ENCODE assay signal across 9 mouse cellular contexts in the genomic region with DNA sequence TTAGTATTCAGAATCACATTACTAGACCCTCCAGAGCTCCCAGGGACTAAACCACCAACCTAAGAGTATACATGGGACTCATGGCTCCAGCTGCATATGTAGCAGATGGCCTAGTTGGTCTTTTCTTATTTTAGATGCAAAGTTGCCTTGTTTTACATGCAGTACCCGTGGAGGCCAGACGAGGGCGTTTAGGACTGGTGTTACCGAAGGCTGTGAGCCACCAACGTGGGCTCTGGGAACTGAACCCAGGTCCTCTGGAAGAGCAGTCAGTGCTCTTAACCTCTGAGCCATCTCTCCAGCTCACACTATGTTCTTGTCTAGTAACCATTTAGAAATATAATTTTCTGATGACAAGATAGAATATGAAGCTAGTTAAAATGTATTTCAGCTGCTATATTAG.
DNase-seq lines count a peak whose midpoint lies in the region; ATAC-seq and TF ChIP-seq lines count a peak whose summit lies in the region.
"Had no signal": no experiment of that assay in that cellular context is flagged by ENCODE, and none has a peak within 500 bp of the region (broad histone marks: within the 10 kb centered on the region; RNA-seq: fewer than 3 reads in every experiment).

No protein-coding gene starts in this region.

- no peak overlapping the region for H3K9ac ChIP-seq in liver, embryonic 11.5 days (ENCODE audit: low read depth, low read length)
- no peak overlapping the region for H3K9ac ChIP-seq in forebrain, embryonic 16.5 days (replicated peaks; ENCODE audit: low read depth, low read length)

- TF ChIP-seq POLR2A in brain, embryonic 14.5 days (IDR thresholded peaks at IDR 0.05; ENCODE audit: borderline replicate concordance, extremely low read depth, insufficient read depth, insufficient read length, poor library complexity, severe bottlenecking), result no peak
- no peak for TF ChIP-seq POLR2A in small intestine, adult 2 months (IDR thresholded peaks at IDR 0.05; ENCODE audit: low read depth, low read length)

- no peaks in the 10 kb centered on the region for H3K27me3 ChIP-seq in liver, embryonic 11.5 days (replicated peaks; ENCODE audit: control insufficient read depth, insufficient read depth, low read length)
- H3K27me3 ChIP-seq in small intestine, adult 2 months (ENCODE audit: control insufficient read depth, insufficient read depth, low read length), result no peaks in the 10 kb centered on the region
- H3K27me3 ChIP-seq in forebrain, embryonic 16.5 days (replicated peaks; ENCODE audit: control insufficient read depth, insufficient read depth, low read length), result no peaks in the 10 kb centered on the region

- H3K36me3 ChIP-seq in liver, embryonic 11.5 days (ENCODE audit: control insufficient read depth, insufficient read depth, low read length), result no peaks in the 10 kb centered on the region
- H3K36me3 ChIP-seq in small intestine, adult 2 months (ENCODE audit: control insufficient read depth, insufficient read depth, low read length), result no peaks in the 10 kb centered on the region
- no peaks in the 10 kb centered on the region for H3K36me3 ChIP-seq in forebrain, embryonic 16.5 days (ENCODE audit: control insufficient read depth, insufficient read depth)

- no peak for ATAC-seq in liver, embryonic 11.5 days (replicated peaks; ENCODE audit: low FRiP score)
- ATAC-seq in forebrain, embryonic 16.5 days, result no peak
- ATAC-seq: midbrain, embryonic 16.5 days had no signal

- H3K9me3 ChIP-seq in liver, embryonic 11.5 days (ENCODE audit: control insufficient read depth, low read length), result no peaks in the 10 kb centered on the region; the same call in 1 of the 2 replicates
- H3K9me3 ChIP-seq in forebrain, embryonic 16.5 days (ENCODE audit: control insufficient read depth, low read length), result no peaks in the 10 kb centered on the region

- DNase-seq in liver (peak; percentile 57), ES-CJ7 (ENCODE audit: low read depth, low spot score) (peak; percentile 80)
- no peak for DNase-seq in liver, embryonic 11.5 days (ENCODE audit: low spot score)
- no peak for DNase-seq in brain, embryonic 14.5 days (ENCODE audit: low read depth)
- no peak for DNase-seq in left cerebral cortex, adult 18-20 months (ENCODE audit: low spot score in 2 of 2)
- DNase-seq: cerebellum, postnatal 36 days had no signal

- TF ChIP-seq CTCF in brain, embryonic 14.5 days (IDR thresholded peaks at IDR 0.05; ENCODE audit: borderline replicate concordance, extremely low read depth, insufficient read depth, insufficient read length), result peak; percentile 37; the same call in 1 of the 2 replicates
- TF ChIP-seq CTCF in small intestine, adult 2 months (IDR thresholded peaks at IDR 0.05; ENCODE audit: extremely low read depth, insufficient read length, insufficient replicate concordance, low read depth, low read length), result peak; percentile 62; the same call in 1 of the 2 replicates

- no peak overlapping the region for H3K4me3 ChIP-seq in liver, embryonic 11.5 days (ENCODE audit: low read depth, low read length)
- no peak overlapping the region for H3K4me3 ChIP-seq in small intestine, adult 2 months (ENCODE audit: low read depth, low read length)
- H3K4me3 ChIP-seq in forebrain, embryonic 16.5 days (replicated peaks; ENCODE audit: low read length), result no peak overlapping the region

- 19% methylated on average over 5 of the region's 5 CpGs for WGBS in liver, embryonic 11.5 days
- WGBS in small intestine, adult 2 months, result 23% methylated on average over 5 of the region's 5 CpGs
- 38% methylated on average over 5 of the region's 5 CpGs for WGBS in forebrain, embryonic 16.5 days

- H3K4me2 ChIP-seq in liver, embryonic 11.5 days, result no peak overlapping the region
- H3K4me2 ChIP-seq in forebrain, embryonic 16.5 days (ENCODE audit: low read length), result no peak overlapping the region

- H3K4me1 ChIP-seq in liver, embryonic 11.5 days (replicated peaks; ENCODE audit: control insufficient read depth, insufficient read depth, low read length), result no peaks in the 10 kb centered on the region
- peaks cover 7% of the 10 kb centered on the region for H3K4me1 ChIP-seq in small intestine, adult 2 months (ENCODE audit: control insufficient read depth, insufficient read depth, insufficient read length, low read length)
- H3K4me1 ChIP-seq in forebrain, embryonic 16.5 days (replicated peaks; ENCODE audit: control insufficient read depth, insufficient read depth, low read length), result no peaks in the 10 kb centered on the region

- H3K27ac ChIP-seq in liver, embryonic 11.5 days (ENCODE audit: low read depth, low read length), result no peak overlapping the region
- H3K27ac ChIP-seq in small intestine, adult 2 months (ENCODE audit: insufficient read depth, low read depth, low read length), result no peak overlapping the region
- H3K27ac ChIP-seq in forebrain, embryonic 16.5 days (ENCODE audit: low read length), result no peak overlapping the region

Comparison
In these comparisons a context has a peak if more than half of its experiments do, and no peak if none do; other contexts are left out.
1. DNase-seq: peak in liver (single experiment) and ES-CJ7 (single experiment); none in liver, embryonic 11.5 days (single experiment), brain, embryonic 14.5 days (single experiment) and left cerebral cortex, adult 18-20 months (0 of 2).